Mouse (Mus musculus) lung, postnatal 36 days (tissue): ENCODE data around the gene Usp2.
A peak's percentile ranks its signal among the peaks of the same experiment; 100 is the strongest.

Experiments
- DNase-seq: peaks from one replicate; pipeline ENCODE4 v3.0.0; 2022; ENCODE audit warnings: mixed read lengths

The Usp2 gene

GRCm38 (mm10) chr9:44126746-44127145 is 59.9 kb downstream of the Usp2 start:
- DNase-seq, result no peak

- DNase-seq, result peak; percentile 56
These were observed 60.6 kb downstream of the Usp2 start for GRCm38 (mm10) chr9:44127351-44127801.

GRCm38 (mm10) chr9:44129633-44130032 is 62.8 kb downstream of the Usp2 start:
- DNase-seq, result peak; percentile 73

- DNase-seq, result peak; percentile 94
These were observed 63.2 kb downstream of the Usp2 start for GRCm38 (mm10) chr9:44130034-44130433.

- DNase-seq, result peak; percentile 76
These were observed 63.9 kb downstream of the Usp2 start for GRCm38 (mm10) chr9:44130581-44131275.

GRCm38 (mm10) chr9:44131276-44131590 is 64.4 kb downstream of the Usp2 start:
- no peak for DNase-seq

GRCm38 (mm10) chr9:44132200-44132599 is 65.4 kb downstream of the Usp2 start:
- no peak for DNase-seq

GRCm38 (mm10) chr9:44133287-44133686 is 66.5 kb downstream of the Usp2 start:
- DNase-seq, result no peak

GRCm38 (mm10) chr9:44134101-44134850 is 67.5 kb downstream of the Usp2 start, which contains the start of gene Mcam:
TSS of gene Mcam (plus strand) at chr9:44134469.
- DNase-seq, result peak; percentile 76

GRCm38 (mm10) chr9:44134851-44135730 is 68.3 kb downstream of the Usp2 start:
- DNase-seq, result peak; percentile 60

- DNase-seq, result no peak
These were observed 69.0 kb downstream of the Usp2 start for GRCm38 (mm10) chr9:44135731-44136411.

- DNase-seq, result no peak
These were observed 71.0 kb downstream of the Usp2 start for GRCm38 (mm10) chr9:44137846-44138245.

- no peak for DNase-seq
These were observed 75.1 kb downstream of the Usp2 start for GRCm38 (mm10) chr9:44141951-44142350.

- DNase-seq, result no peak
These were observed 76.6 kb downstream of the Usp2 start for GRCm38 (mm10) chr9:44143421-44143820.

- peak; percentile 55 for DNase-seq
These were observed 77.3 kb downstream of the Usp2 start for GRCm38 (mm10) chr9:44144023-44144717.

GRCm38 (mm10) chr9:44144718-44145060 is 77.9 kb downstream of the Usp2 start:
- DNase-seq, result no peak
